8 mouse cellular contexts compared by ENCODE assay signal in the genomic region with DNA sequence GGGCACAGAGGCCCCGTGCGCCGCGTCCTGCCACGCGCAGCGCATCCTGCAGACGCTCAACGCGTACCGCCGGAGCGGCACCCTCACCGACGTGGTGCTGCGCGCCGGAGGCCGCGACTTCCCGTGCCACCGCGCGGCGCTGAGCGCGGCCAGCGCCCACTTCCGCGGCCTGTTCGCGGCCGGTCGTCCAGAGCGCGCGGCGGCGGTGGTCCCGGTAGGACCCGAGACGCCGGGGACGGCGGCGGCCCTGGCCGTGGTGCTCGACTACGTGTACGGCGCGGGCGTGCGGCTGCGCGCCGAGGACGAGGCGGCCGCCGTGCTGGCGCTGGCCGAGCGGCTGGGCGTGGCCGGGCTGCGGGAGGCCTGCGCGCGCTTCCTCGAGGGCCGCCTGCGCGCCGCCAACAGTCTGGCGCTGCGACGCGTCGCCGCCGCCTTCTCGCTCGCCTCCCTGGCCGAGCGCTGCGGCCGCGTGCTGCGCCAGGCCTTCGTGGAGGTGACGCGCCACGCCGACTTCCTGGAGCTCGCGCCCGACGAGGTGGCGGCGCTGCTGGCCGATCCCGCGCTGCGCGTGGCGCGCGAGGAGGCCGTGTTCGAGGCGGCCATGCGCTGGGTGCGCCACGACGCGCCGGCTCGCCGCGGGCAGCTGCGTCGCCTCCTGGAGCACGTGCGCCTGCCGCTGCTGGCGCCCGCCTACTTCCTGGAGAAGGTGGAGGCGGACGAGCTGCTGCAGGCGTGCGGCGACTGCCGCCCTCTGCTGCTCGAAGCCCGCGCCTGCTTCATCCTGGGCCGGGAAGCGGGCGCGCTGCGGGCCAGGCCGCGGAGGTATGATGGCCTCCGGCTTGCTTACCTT. TPM values are rescaled to one million over a fixed set of nuclear protein-coding genes. Genes with fewer than 3 reads are reported as not detected.
A peak's percentile ranks its signal among the peaks of the same experiment; 100 is the strongest.
DNase-seq lines count a peak whose midpoint lies in the region; ATAC-seq and TF ChIP-seq lines count a peak whose summit lies in the region.

No protein-coding gene starts in this region.

- peak overlapping the region; percentile 81 for H3K4me2 ChIP-seq in forebrain, postnatal 0 days (ENCODE audit: low read depth)
- peak overlapping the region; percentile 83 for H3K4me2 ChIP-seq in hindbrain, embryonic 11.5 days (replicated peaks; ENCODE audit: low read depth, low read length)

- peaks cover 21% of the 10 kb centered on the region for H3K4me1 ChIP-seq in forebrain, postnatal 0 days (ENCODE audit: insufficient read depth)
- H3K4me1 ChIP-seq in hindbrain, embryonic 11.5 days (replicated peaks; ENCODE audit: control insufficient read depth, insufficient read depth, low read length), result peaks cover 14% of the 10 kb centered on the region

- TF ChIP-seq CTCF in forebrain, postnatal 0 days (IDR thresholded peaks at IDR 0.05; ENCODE audit: low read depth), result peak; percentile 74

- peak; percentile 89 for ATAC-seq in forebrain, postnatal 0 days
- ATAC-seq in hindbrain, embryonic 11.5 days (ENCODE audit: low FRiP score), result peak; percentile 66

- DNase-seq in CD8-positive naive resting alpha-beta T cell, adult 2 months (ENCODE audit: low read depth in 2 of 2, low spot score in 2 of 2), result peak; percentile 58 to 59
- peak; percentile 54 for DNase-seq in cerebellum, adult 11-12 months
- DNase-seq in forebrain, postnatal 0 days, result peak; percentile 92
- DNase-seq in hindbrain, embryonic 11.5 days (ENCODE audit: low spot score), result peak; percentile 79
- peak; percentile 55 to 69 for DNase-seq in left cerebral cortex, adult 18-20 months (ENCODE audit: low spot score in 2 of 2)
- peak; percentile 72 for DNase-seq in lung, postnatal 36 days
- DNase-seq in ovary, postnatal 36 days (ENCODE audit: low spot score), result peak; percentile 73
- peak; percentile 73 to 79 for DNase-seq in thymus, postnatal 10 days (ENCODE audit: low spot score in 2 of 2)

- H3K27me3 ChIP-seq in forebrain, postnatal 0 days (ENCODE audit: insufficient read depth, low read length), result no peaks in the 10 kb centered on the region
- peaks cover 10% of the 10 kb centered on the region; the same call in 1 of the 2 replicates for H3K27me3 ChIP-seq in hindbrain, embryonic 11.5 days (ENCODE audit: control insufficient read depth, insufficient read depth, low read length)

- peak overlapping the region; percentile 95 for H3K27ac ChIP-seq in forebrain, postnatal 0 days (ENCODE audit: low read depth, low read length)
- peak overlapping the region; percentile 70 for H3K27ac ChIP-seq in hindbrain, embryonic 11.5 days (ENCODE audit: low read depth, low read length)

- 3% methylated on average over 115 of the region's 145 CpGs for WGBS in forebrain, postnatal 0 days
- 2% methylated on average over 130 of the region's 145 CpGs for WGBS in hindbrain, embryonic 11.5 days

- peak overlapping the region; percentile 71 for H3K9ac ChIP-seq in forebrain, postnatal 0 days
- peak overlapping the region; percentile 53 for H3K9ac ChIP-seq in hindbrain, embryonic 11.5 days (ENCODE audit: low read depth, low read length)

- peaks cover 16% of the 10 kb centered on the region for H3K36me3 ChIP-seq in forebrain, postnatal 0 days (ENCODE audit: insufficient read depth)
- no peaks in the 10 kb centered on the region for H3K36me3 ChIP-seq in hindbrain, embryonic 11.5 days (ENCODE audit: control insufficient read depth, insufficient read depth, low read length)

- no peaks in the 10 kb centered on the region for H3K9me3 ChIP-seq in forebrain, postnatal 0 days (ENCODE audit: low read length)
- H3K9me3 ChIP-seq in hindbrain, embryonic 11.5 days (ENCODE audit: control insufficient read depth, low read length), result no peaks in the 10 kb centered on the region

- H3K4me3 ChIP-seq in forebrain, postnatal 0 days (ENCODE audit: low read depth, low read length), result peak overlapping the region; percentile 56
- peak overlapping the region; percentile 44 for H3K4me3 ChIP-seq in hindbrain, embryonic 11.5 days (ENCODE audit: low read depth, low read length)

RNA-seq across cellular contexts. Expression of gene Klhl35, which starts 2.7 kb away (rescaled TPM):
- total RNA-seq in forebrain, postnatal 0 days (2014; rRNA removed), result 3.8 and 4.5 TPM in 2 replicates
- polyA plus RNA-seq in forebrain, postnatal 0 days (2015; fragmentation: Nextera tagmentation; extraction: Ambion mirVana), result 3.1 and 3.4 TPM in 2 replicates
- 30.3 and 35.7 TPM in 2 replicates for polyA plus RNA-seq in hindbrain, embryonic 11.5 days (2014; fragmentation: Nextera tagmentation; extraction: Ambion mirVana)
- 1 to 10 TPM; 2.3 to 3.2 TPM for total RNA-seq in left cerebral cortex, adult 18-20 months (2021)

RNA-seq across cellular contexts. Expression of gene Rps3, which starts 15.0 kb away (rescaled TPM):
- total RNA-seq in forebrain, postnatal 0 days (2014; rRNA removed), result 1,114 and 1,634 TPM in 2 replicates
- 543 and 688 TPM in 2 replicates for polyA plus RNA-seq in forebrain, postnatal 0 days (2015; fragmentation: Nextera tagmentation; extraction: Ambion mirVana)
- 696 and 707 TPM in 2 replicates for polyA plus RNA-seq in hindbrain, embryonic 11.5 days (2014; fragmentation: Nextera tagmentation; extraction: Ambion mirVana)
- total RNA-seq in left cerebral cortex, adult 18-20 months (2021), result 100 to 1,000 TPM; 268 to 293 TPM

Comparison
In these comparisons a context has a peak if more than half of its experiments do, and no peak if none do; other contexts are left out.
1. Peak in every context shown above with its lines: DNase-seq, ATAC-seq, H3K4me3 ChIP-seq and H3K27ac ChIP-seq.